Mouse (Mus musculus) lung, adult 2 months (tissue): ENCODE data around the gene Erv3.

ENCODE experiments used
- CTCF ChIP-seq: fragments of 200-500 bp; IDR thresholded peaks from 2 replicates; pipeline ENCODE4 v1.5.1; 2011; ENCODE audit warnings: mild to moderate bottlenecking, low read length, control low read depth; ENCODE audit not compliant: insufficient read depth
- POLR2A ChIP-seq: fragments of 200-500 bp; IDR thresholded peaks from 2 replicates; pipeline ENCODE4 v1.6.1; 2011; ENCODE audit warnings: low read depth, mild to moderate bottlenecking, control low read depth, low read length, borderline replicate concordance; ENCODE audit errors: extremely low read depth

- TF ChIP-seq CTCF (no peak), POLR2A (no peak)
These were observed 28.7 kb upstream of the Erv3 start for GRCm38 (mm10) chr2:131888233-131888632.
